Mouse (Mus musculus): ENCODE measurements around the gene Cul4a. TPM values are rescaled to one million over a fixed set of nuclear protein-coding genes. Genes with fewer than 3 reads are reported as not detected.

The Cul4a gene
- total and polyA plus RNA-seq, 3 experiments, result 15.6 to 27.0 (median 23.9) TPM

GRCm38 (mm10) chr8:13159377-13159881, 54.0 kb downstream of the Cul4a start:
- H3K9me3 ChIP-seq (replicated peaks; ENCODE audit: low read length), result no peaks in the 10 kb centered on the region
- TF ChIP-seq NELFE (IDR thresholded peaks at IDR 0.05; ENCODE audit: low read depth, low read length) (no peak), BHLHE40 (IDR thresholded peaks at IDR 0.05; ENCODE audit: low read depth, low read length) (no peak), PAX5 (IDR thresholded peaks at IDR 0.05; ENCODE audit: low read length) (no peak), UBTF (IDR thresholded peaks at IDR 0.05; ENCODE audit: low read depth, low read length) (0 out of 2 replicates have a peak, but pooled peaks have one; percentile 49)
- H3K4me2 ChIP-seq (ENCODE audit: insufficient read depth, low read depth, poor library complexity, severe bottlenecking), result peak overlapping the region; percentile 73
- H3K27ac ChIP-seq (ENCODE audit: insufficient read depth, low read depth), result no peak overlapping the region
- peaks cover 0 to 3% of the 10 kb centered on the region in 2 experiments for H3K36me3 ChIP-seq (replicated peaks in 1 of 2; ENCODE audit: control insufficient read depth in 1 of 2, insufficient read depth in 1 of 2, low read length in 1 of 2)
- peaks cover 13 to 52% of the 10 kb centered on the region in 2 experiments for H3K4me1 ChIP-seq (ENCODE audit: control insufficient read depth in 1 of 2, insufficient read depth in 2 of 2)
- peak overlapping the region; percentile 71 to 80 (median 76) for H3K4me3 ChIP-seq (replicated peaks in 1 of 3; ENCODE audit: low read depth in 2 of 3, low read length in 2 of 3, poor library complexity in 1 of 3)
- no peak for DNase-seq (ENCODE audit: extremely low read depth)
- peaks cover 18% of the 10 kb centered on the region for H3K27me3 ChIP-seq (replicated peaks)
- H3K9ac ChIP-seq (ENCODE audit: insufficient read depth, low read depth), result peak overlapping the region; percentile 86
- in situ Hi-C loops (cut with MboI; ENCODE audit: low pct_ligation_motif_present, low pct_unique_long_range_greater_than_20kb, low sequenced_read_pairs) (no loop called here), dilution Hi-C loops (cut with MboI; ENCODE audit: extremely low pct_ligation_motif_present, extremely low pct_unique_long_range_greater_than_20kb, low sequenced_read_pairs) (no loop called here)
- peaks cover 22% of the 10 kb centered on the region; the same call in 1 of the 2 replicates for H3K79me2 ChIP-seq (replicated peaks; ENCODE audit: control insufficient read depth, extremely low read depth, insufficient read depth, poor library complexity, severe bottlenecking)

GRCm38 (mm10) chr8:13160691-13161090, 55.3 kb downstream of the Cul4a start:
- H3K27ac ChIP-seq (ENCODE audit: insufficient read depth, low read depth), result no peak overlapping the region
- dilution Hi-C loops (cut with MboI; ENCODE audit: extremely low pct_ligation_motif_present, extremely low pct_unique_long_range_greater_than_20kb, low sequenced_read_pairs), result no loop called here
- peak overlapping the region; percentile 73; the same call in 1 of the 2 replicates for H3K4me2 ChIP-seq (ENCODE audit: insufficient read depth, low read depth, poor library complexity, severe bottlenecking)
- H3K27me3 ChIP-seq (replicated peaks), result peaks cover 18% of the 10 kb centered on the region
- TF ChIP-seq ZMIZ1 (IDR thresholded peaks at IDR 0.05; ENCODE audit: low read depth, low read length) (no peak), E2F4 (IDR thresholded peaks at IDR 0.05; ENCODE audit: insufficient replicate concordance, low read depth, low read length) (no peak), MYC (IDR thresholded peaks at IDR 0.05; ENCODE audit: low read depth, low read length) (no peak), TCF12 (IDR thresholded peaks at IDR 0.05; ENCODE audit: low read depth, low read length) (no peak), TBP (conservative IDR thresholded peaks at IDR 0.05; ENCODE audit: low read depth, low read length) (no peak), HCFC1 (IDR thresholded peaks at IDR 0.05; ENCODE audit: low read depth, low read length) (no peak), MAZ (IDR thresholded peaks at IDR 0.05; ENCODE audit: low read depth, low read length) (no peak), MEF2A (IDR thresholded peaks at IDR 0.05; ENCODE audit: borderline replicate concordance, low read depth, low read length) (no peak), NELFE (IDR thresholded peaks at IDR 0.05; ENCODE audit: low read depth, low read length) (no peak), ZC3H11A (IDR thresholded peaks at IDR 0.05; ENCODE audit: low read depth, low read length) (no peak), POLR2A (IDR thresholded peaks at IDR 0.05; ENCODE audit: low read depth, low read length) (no peak), CHD1 (IDR thresholded peaks at IDR 0.05; ENCODE audit: low read depth, low read length) (no peak), UBTF (IDR thresholded peaks at IDR 0.05; ENCODE audit: low read depth, low read length) (no peak), MAFK (IDR thresholded peaks at IDR 0.05; ENCODE audit: insufficient replicate concordance, low read length) (no peak), JUN (IDR thresholded peaks at IDR 0.05; ENCODE audit: insufficient read depth, low read depth, low read length) (no peak), KAT2A (IDR thresholded peaks at IDR 0.05; ENCODE audit: insufficient replicate concordance, low read length) (no peak), ZKSCAN1 (IDR thresholded peaks at IDR 0.05; ENCODE audit: borderline replicate concordance, low read depth, low read length) (no peak), ETS1 (conservative IDR thresholded peaks at IDR 0.05; ENCODE audit: low read depth, low read length) (no peak)
- H3K36me3 ChIP-seq (replicated peaks in 1 of 2; ENCODE audit: control insufficient read depth in 1 of 2, insufficient read depth in 1 of 2, low read length in 1 of 2), result peaks cover 0 to 11% of the 10 kb centered on the region in 2 experiments
- no peaks in the 10 kb centered on the region for H3K9me3 ChIP-seq (replicated peaks; ENCODE audit: low read length)
- DNase-seq (ENCODE audit: extremely low read depth), result no peak
- H3K79me2 ChIP-seq (replicated peaks; ENCODE audit: control insufficient read depth, extremely low read depth, insufficient read depth, poor library complexity, severe bottlenecking), result peaks cover 23% of the 10 kb centered on the region; the same call in 1 of the 2 replicates
- peaks cover 9 to 40% of the 10 kb centered on the region in 2 experiments for H3K4me1 ChIP-seq (ENCODE audit: control insufficient read depth in 1 of 2, insufficient read depth in 2 of 2)
- no peak overlapping the region for H3K4me3 ChIP-seq (replicated peaks in 1 of 3; ENCODE audit: low read depth in 2 of 3, low read length in 2 of 3, poor library complexity in 1 of 3)
- H3K9ac ChIP-seq (ENCODE audit: insufficient read depth, low read depth), result no peak overlapping the region; the same call in 1 of the 2 replicates
- in situ Hi-C loops (cut with MboI; ENCODE audit: low pct_ligation_motif_present, low pct_unique_long_range_greater_than_20kb, low sequenced_read_pairs), result no loop called here

Measured in CH12.LX (cell line).